Mouse (Mus musculus) adrenal gland, postnatal 10 days (tissue): ENCODE measurements around the gene Kcnma1. TPM values are rescaled to one million over a fixed set of nuclear protein-coding genes. Genes with fewer than 3 reads are reported as not detected.

ENCODE experiments used
- DNase-seq: peaks from one replicate; pipeline ENCODE4 v3.0.0; 2021; ENCODE audit warnings: mixed read lengths
- total RNA-seq, 2 experiments: library from RNA; stranded (reverse); gene quantifications; 2 replicates each; pipeline ENCODE4 v1.2.3; 2021

Gene Kcnma1
- total RNA-seq, 2 experiments from 2014 or later = 27.2 to 48.2 TPM

DNA sequence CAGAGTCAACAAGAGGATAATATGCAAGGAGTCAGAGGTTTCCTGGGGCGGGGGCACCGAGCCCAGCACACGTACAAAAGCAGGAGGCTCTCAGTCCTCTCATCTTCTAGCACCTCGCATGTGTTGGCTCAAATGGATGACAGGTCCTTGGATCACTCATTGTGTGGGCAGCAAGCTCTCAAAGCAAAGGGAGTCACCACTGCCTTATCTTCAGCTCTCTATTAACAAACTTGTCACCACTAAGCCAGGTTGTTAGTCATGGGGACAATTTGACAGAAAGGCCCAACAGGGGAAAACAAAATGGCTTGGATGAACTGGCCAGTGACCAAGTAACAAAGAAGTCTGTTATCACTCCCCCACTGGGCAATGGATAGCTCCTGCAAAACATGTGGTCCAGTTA is 331.5 kb downstream of the Kcnma1 start:
- DNase-seq = no peak

DNA sequence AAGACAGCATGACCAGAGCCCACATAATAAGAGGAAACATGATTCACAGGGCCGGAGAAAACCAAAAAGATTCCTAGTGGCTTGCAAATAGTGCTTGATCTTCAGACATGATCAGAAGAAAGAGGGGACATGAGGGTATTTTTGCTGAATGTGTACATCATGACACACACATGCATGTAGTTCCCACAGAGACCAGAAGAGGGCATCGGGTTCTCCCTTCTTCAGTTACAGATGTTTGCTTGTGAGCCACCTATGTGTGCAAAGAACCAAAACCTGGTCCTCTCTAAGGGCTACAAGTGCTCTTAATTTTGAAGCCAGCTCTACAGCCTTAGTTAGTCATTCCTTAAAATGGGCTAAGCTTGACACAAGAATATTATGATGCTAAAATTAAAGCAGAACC is 334.9 kb downstream of the Kcnma1 start:
- peak; percentile 38 for DNase-seq

DNA sequence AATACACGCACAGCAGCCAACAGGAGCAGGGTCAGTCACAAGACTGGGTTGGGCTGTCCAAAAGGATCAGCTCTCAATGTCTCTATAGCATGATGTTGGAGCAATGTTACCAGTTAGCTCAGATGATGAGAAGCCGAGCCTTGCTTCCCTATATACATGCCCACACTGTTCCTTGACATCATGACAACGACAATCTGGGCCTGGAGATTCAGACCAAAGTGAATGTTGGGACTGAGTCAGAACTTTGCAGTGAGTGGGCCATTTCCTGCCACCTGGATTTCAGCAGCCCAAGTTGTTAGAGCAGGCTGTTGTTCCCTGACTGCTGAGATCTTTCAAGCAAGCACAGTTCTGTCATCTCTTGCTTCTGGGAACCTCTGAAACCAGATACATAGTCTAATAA is 347.9 kb downstream of the Kcnma1 start:
- no peak for DNase-seq

DNA sequence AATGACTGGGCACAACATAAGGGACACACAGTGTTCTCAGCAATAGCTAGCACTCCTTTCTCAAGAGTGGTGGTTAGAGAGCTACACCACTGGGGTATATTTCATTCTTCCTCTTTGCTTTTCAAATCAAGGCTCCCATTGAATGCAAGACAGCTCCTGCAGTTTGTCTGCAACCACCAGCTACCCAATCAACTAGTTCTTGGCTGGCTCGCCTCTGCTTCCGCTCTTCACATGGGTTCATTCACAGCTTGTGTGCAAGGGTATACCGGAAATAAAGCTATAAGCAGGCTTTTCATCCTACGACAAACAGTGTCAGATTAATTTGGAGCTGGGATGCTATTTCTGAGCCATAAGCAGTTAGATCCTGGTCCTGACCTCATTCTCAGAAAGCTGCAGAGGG is 362.6 kb downstream of the Kcnma1 start:
- DNase-seq = no peak

DNA sequence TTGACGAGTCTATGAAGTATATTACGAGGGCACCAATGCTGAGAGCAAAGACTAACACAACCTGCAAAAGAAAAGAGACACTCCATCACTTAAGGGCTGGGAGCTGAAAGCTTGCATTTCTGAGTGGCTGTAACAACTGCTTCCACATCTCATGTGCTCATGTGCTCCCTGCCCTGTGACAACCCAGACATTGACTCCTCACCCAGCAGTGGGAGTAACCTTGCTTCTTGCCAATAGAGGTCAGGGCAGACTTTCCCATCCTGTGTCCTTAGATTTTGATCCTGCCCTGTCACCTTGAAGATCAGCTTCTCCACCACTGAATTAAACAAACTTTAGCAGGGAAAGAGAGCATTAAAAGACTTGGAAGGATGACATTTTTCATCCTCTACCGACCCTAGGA is 364.2 kb downstream of the Kcnma1 start:
- DNase-seq = peak; percentile 33

DNA sequence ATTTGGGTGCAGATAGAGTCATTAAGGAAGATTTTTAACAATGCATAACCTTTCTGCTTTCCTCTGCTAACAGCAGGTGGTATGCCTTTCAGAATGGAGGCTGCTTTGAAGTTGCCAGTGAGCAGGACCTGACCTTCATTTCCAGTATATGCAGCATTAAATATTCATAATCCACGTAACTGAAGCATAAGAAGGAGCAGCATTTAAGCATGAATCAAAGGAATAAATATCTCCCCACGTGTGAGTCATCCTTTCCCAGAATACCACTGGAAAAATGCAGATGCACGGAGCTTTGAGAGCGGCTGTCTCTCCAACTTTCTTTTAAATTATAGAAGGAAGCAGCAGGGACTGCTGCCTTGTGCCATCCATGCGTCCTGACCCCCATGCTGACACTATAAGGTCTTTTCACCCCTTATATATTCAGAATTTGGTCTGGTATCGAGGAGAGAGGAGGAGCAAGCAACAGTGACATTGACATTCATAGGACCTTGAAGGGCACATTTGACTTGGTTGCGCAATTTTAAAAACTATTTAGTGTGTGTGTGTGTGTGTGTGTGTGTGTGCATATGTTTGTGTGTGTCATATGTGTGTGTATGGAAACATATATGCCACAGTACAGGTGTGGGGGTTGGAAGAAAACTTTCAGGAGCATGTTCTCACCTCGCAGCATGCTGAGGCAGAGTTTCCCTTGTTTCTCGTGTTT is 368.8 kb downstream of the Kcnma1 start:
- peak; percentile 29 for DNase-seq

DNA sequence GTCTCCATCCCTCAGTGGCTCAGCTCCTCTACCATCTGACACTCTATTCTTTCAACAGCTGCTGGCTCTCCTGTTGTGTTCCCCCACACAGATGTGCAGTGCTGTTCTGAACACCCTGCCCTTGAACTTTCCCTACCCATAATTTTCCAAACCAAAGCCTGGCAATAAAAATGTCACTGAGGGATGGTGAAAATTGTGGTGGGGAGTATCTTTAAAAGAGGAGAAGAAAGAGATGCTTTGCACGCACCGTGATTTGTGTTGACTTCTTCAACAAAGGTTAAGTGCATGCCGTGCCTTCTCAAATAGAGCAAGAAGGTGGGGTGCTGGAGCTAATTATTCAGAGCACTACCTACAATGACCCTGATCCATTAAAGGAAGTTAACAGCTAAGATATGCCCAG is 371.1 kb downstream of the Kcnma1 start:
- peak; percentile 7 for DNase-seq

DNA sequence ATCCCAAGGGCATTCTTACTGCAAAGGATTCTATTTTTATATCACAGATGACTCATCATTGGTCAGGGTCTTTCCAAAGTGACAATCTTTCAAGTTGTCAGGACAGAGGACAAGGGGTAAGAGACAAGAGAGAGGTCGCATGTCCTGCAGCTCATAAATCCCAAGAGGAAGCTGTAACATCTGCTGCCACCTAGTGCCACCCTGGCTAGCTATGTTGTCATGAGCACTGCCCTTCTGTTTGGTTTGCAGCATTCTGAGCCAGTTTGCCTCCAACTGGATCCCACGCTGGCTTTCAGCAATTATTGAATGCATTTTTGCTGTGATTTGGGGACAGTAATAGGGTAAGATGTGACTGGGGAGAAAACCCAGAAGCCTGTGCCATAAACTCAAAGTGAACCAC is 373.6 kb downstream of the Kcnma1 start:
- DNase-seq = peak; percentile 55

DNA sequence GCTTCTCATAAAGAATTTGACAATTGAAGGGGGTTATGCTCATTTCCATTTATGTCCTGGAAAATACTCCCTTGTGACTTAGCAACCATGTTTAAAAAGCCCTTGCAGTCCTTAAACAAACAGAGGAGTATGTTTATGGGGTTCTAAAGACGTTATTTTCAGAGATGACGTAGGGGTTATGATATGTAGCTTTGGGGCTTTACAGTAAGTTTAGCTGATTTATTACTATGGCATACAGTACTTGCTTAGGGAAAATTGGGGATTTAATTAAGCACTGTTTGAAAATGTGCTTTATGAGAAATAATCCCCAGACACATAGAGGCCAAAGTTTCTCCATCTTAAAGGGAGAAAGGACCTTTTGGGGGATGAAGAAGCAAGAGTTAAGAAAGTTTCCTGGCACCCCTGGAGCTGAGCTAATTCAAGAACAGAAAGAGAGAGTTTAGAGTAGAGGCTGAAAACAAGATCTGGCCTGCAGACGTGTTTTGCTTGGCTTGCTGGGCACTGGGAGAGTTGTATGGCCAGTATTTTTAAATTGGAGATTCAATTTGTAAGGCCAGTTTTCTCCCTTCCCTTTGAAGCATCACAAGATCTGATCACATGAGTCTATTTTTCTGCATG is 376.1 kb downstream of the Kcnma1 start:
- DNase-seq = no peak

DNA sequence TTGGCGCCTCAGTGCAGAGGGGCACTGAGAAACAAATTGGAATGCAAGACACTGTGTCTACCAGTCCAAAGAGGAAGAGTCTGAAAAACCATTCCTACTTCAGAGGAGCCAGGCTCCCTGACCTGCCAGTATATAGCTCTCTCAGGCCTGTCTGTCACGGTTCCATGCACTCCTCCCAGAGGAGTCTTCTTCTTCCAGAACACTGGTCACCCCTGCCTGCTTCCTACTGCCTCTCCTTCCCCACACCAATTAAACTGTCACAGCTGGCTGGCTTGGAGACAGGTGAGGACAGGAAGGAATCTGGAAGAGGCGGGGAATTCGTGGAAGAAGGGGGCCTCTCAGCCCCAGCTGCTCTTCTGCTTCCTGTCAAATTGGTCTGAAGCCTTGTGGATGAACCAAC is 378.4 kb downstream of the Kcnma1 start:
- DNase-seq = no peak

DNA sequence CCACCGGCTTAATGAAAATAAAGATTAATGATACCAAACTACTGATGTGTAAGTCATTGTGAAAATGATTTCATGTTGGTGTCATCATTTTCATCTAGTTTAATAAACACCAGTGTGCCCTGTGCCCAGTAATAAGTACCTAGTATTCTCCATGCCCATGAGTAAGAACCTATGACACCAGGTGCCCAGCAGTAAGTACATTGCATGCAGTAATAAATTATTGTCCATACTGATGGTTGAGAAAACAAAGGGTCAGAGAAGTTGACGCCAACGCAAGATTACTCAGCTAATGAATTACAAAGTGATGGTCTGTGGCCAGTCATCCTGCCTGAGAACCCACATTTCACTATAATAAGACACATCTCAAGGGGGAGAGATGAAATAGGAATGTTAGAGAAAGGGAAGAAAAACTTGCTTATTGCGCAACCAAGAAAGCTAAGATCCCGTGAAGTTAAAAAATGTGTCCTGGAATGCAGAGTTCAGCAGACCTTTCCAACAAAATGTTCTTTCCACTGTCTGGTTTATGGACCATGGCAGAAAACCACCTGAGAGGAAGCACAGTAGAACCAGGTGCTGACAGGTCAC is 381.2 kb downstream of the Kcnma1 start:
- DNase-seq = no peak

DNA sequence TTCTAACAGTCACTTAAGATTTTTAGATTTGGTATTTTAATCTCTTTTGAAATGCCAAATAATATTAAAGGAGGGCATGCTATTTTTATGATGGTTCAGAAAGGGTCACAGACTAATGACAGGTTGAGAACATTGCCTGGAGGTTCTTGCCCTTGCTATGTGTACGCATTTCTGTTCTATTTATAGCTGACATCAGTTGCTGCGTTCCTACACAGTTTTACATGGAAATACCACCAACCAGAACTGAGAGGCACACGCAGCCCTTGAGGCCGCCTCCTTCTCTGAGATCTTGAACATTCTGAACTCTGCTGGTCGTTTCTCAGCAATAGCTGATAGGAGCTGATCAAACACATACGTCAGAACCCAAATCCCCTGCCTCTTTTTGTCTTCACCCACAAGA is 387.4 kb downstream of the Kcnma1 start:
- DNase-seq = no peak

DNA sequence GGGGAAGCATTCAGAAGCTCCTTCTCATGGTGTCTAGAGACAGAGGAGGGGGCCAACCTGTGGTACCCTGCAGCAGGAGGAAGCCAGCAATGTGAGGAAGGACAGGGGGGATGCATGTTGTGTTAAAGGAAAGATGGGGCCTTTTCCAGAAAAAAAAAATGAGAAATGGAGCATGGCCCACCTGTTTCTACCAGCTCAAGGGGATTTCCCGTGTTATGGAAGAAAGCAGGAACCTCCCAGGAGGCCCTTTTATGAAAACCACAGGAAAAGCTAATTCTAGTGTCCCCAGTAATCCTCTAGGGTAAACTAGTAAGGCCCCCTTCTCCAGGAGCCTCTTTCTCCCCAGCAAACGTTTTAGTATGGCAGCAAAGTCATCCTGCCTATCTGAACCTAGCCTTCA is 388.2 kb downstream of the Kcnma1 start:
- no peak for DNase-seq

DNA sequence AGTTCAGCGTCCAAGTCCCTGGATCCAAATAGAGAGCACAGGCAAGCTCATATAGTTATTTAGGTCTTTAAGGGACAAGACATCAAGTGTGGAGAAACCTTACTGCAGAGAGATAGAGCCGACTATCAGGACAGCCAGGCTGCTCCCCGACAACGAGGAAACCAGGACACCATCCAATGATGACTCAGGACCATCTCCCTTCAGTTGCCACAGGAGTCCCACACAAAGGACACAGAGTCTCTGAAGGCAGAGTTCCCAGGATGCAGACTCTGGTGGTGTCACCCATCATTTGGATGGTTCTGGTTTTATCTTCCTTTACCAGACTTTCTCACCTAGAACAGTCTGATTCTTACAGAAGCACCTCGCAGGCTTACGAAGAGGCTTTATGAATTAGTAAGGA is 388.9 kb downstream of the Kcnma1 start:
- DNase-seq = no peak

DNA sequence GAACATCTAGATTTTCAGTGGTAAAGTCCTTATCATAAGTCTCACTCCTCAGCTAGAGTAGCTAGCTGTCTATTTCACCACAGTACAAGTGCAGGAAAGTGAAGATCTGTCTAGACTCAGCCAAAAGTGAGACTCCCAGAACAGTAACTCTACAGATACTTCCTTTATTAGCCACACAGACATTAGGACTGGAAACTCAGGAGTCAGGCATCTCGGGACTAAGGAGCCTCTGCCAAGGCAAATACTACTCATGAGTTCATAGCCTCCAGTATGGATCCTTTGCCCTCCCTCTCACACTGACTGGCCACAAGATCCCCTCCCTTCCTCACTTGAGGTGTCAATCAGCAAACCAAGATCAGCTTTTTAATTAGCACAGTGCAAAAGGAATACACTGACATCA is 389.8 kb downstream of the Kcnma1 start:
- DNase-seq = no peak

DNA sequence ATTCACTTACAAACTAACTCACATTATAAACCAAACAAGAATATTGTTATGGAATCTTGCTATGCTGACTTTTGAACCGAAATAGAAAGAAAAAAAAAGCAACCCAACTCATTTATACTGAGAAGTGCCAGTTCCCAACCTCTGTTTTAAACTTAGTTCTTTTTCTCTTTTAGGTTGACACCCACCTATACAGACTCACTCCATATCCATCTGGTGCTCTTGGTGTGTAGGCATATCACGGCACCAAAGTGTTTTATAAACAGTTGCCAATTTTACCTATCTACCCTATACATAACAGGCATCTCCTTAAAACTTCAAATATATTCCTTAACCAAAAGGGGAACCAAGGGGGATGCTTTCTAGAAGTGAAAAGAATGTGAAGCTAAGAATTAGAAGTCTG is 393.6 kb downstream of the Kcnma1 start:
- DNase-seq = no peak

DNA sequence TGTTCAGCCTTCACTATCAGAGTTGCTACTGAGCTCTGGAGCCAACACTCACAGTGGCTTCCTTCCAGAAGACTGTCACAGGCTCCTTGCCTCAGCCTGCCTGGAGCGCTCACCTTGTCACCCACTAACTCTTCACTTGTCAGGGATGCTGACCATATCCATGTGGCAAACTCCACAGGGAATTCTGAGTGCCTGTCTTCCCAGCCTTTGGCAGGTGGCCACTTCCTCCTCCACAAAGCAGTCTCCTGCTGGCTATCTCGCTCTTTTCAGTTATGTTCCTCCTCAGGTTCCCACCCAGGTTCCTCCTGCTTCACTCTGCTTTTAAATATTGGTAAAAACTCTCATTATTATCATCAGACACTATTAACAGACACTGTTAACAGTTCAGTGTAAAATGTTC is 395.3 kb downstream of the Kcnma1 start:
- no peak for DNase-seq

DNA sequence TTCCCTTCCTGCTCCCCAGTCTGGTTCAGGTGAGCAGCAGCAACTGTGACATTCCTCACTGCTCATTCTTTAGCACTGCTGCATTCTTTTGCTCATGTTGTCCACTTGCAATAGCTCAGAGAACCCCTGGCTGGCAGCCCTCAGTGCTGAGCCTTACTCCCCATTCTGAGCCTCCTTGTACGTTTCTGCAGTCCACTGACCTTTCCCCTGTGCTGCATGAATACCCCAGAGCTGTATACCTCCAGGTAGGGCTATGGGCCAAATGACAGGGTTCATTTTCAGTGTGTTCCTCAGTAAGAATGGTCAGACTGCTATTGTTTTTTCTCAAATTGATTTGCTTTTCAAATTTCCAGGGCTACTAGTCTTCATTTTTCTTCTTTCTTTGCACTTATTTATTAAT is 396.2 kb downstream of the Kcnma1 start:
- no peak for DNase-seq

DNA sequence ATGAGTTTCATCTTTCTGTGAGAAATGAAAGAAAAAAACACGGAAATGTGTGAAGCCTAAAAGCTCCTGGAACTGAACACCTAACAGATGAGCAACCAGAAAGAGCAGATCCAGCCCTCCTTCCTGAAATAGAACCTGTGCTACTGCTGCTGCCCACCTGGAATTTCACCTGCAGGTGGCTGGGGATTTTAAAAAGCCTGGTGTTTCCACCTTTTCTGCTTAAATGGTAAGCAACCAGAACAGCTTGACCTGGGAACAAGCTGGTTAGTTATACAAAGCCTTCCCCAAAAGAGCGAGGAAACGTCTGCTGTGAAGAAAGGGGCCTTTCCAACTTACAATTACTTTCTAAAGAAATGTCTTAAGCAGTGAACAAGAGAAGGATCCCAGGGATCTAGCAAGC is 404.2 kb downstream of the Kcnma1 start:
- no peak for DNase-seq

DNA sequence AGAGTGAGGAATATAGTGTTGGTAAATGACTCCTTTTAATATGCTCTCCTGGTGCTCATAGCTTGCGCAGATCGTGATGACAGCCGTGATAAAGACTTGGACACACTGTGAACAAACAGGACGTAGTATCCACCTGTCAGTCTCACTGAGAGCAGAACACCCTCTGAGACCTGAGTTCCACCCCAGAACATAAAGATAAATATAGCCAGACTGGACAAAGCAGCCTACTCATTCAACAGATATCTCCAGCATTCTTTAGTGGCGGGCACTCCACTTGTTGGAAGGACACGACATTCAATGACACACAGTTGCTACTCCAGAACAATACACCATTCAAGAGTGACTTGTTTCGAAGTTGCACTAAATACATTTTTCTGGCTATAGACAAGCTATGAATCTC is 408.6 kb downstream of the Kcnma1 start:
- no peak for DNase-seq

DNA sequence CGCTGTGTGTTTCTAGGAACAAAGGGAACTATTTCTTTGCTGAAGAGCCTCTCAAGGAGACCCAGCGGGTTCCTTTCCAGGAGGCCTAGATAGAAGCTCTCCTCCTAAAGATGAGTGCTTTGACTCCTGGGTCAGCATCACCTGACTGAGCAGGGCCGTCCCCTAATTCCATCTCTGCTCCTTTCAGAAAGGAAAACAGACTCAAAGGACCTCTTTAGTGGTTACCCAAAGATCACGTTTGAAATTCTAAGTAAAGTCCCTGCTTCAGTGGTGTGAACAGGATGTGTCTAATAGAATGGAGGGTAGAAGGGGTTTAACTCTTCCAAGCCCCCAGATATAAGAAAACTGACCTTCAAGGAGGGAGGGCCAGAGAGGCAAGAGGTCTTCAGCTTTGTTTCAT is 411.4 kb downstream of the Kcnma1 start:
- no peak for DNase-seq

DNA sequence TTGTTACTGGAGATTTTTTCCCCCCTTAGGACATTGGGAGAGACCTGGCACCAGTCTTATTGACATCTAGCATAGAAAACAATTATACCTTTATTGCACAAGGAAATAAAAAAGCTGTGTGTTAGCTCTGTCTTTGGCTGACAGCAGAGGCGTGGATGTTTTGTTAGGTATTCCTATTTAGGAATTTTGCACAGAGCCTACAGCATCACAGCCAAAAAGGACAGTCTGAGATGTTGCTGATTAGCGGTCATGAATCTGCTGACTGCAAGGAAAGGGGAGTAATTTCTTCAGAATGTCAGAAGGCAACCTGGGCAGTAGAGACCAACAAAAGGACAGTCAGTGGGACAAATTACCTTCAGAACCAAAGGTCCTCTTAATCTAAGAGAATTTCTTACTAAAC is 412.2 kb downstream of the Kcnma1 start:
- DNase-seq = no peak

DNA sequence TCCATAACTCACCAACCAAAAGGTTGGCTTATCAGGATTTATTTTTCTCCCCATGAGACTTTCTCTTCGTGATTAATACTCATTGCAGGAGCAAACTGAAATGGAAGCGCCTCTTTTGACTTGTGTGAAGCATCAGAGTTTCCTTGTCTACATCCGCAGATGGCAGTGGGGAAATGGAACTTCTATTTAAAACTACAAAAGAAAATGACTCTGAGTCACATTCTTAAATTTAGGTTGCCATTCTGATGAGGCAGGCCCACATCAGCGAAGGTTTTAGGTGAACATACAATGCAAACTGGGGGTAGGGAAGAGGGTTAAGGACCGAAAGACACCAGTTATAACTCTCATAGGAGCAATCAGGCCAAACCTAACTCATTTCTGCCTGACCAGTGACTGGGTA is 419.7 kb downstream of the Kcnma1 start:
- DNase-seq = no peak

DNA sequence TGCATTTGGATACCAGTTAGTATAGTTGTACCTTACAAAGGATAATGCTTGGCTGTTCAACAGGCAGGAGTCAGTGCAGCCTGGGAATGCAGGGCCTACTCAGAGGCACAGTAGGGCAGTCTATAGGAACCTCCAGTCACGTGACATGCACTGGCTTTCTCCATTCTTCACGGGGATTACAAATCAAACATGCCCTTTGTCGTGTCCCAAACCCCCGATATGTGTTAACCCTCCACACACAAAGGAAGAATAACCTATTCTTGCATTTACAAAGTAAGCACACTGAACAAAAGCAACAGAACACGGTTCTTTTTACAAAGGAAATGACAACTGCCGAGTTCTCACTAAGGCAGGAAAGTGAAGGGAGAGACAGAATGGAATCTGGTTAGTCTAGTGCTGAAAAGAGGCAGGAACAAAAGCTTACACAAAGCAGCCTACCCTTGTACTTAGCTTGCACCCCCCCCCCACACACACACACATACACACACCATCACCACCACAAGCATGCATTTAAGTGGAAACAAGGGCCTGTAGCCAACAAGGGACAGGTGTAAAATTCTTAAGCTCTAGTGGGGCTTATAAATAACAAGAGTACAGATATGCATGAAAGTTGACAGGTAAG is 421.4 kb downstream of the Kcnma1 start:
- DNase-seq = no peak
